Mouse (Mus musculus) spleen, postnatal 4 days (tissue): ENCODE data around the gene Egln1.

Experiments used
- DNase-seq, 2 experiments: peaks; one replicate each; pipeline ENCODE4 v3.0.0; 2022; ENCODE audit warnings: low spot score in 2 of 2

Egln1 gene

GRCm38 (mm10) chr8:124860188-124860587, 88.9 kb downstream of the Egln1 start:
- DNase-seq: no peak

GRCm38 (mm10) chr8:124859466-124859865, 89.7 kb downstream of the Egln1 start:
- DNase-seq: peak in 1 of 2 experiments; percentile 29
